Mouse (Mus musculus): Measurements from ENCODE around the gene Ces5a.
"Not testable (repeated sequence)": the region's sequence is repeated elsewhere in the genome, so short reads cannot be mapped to it uniquely, and the experiment has no call there.

Gene Ces5a

GRCm38 (mm10) chr8:93535730-93536129, at the start of gene Ces5a:
TSS of gene Ces5a (minus strand) at chr8:93535830.
- in situ Hi-C loops (cut with MboI, MseI): no loop called here

GRCm38 (mm10) chr8:93572841-93573240, 37.2 kb upstream of the Ces5a start:
- in situ Hi-C loops (cut with MboI, MseI): no loop called here

- in situ Hi-C loops (cut with MboI, MseI): no loop called here
Measured at GRCm38 (mm10) chr8:93572095-93572501, 36.5 kb upstream of the Ces5a start.

- in situ Hi-C loops (cut with MboI, MseI): no loop called here
Measured at GRCm38 (mm10) chr8:93571369-93571985, 35.8 kb upstream of the Ces5a start.

GRCm38 (mm10) chr8:93570186-93570530, 34.5 kb upstream of the Ces5a start:
- in situ Hi-C loops (cut with MboI, MseI): no loop called here

- in situ Hi-C loops (cut with MboI, MseI): no loop called here
Measured at GRCm38 (mm10) chr8:93569311-93570185, 33.9 kb upstream of the Ces5a start.

GRCm38 (mm10) chr8:93568666-93569065, 33.0 kb upstream of the Ces5a start:
- in situ Hi-C loops (cut with MboI, MseI): no loop called here

GRCm38 (mm10) chr8:93567086-93567485, 31.5 kb upstream of the Ces5a start:
- in situ Hi-C loops (cut with MboI, MseI): no loop called here

- in situ Hi-C loops (cut with MboI, MseI): no loop called here
Measured at GRCm38 (mm10) chr8:93564634-93565033, 29.0 kb upstream of the Ces5a start.

GRCm38 (mm10) chr8:93563551-93563950, 27.9 kb upstream of the Ces5a start:
- in situ Hi-C loops (cut with MboI, MseI): no loop called here

GRCm38 (mm10) chr8:93562557-93563210, 27.1 kb upstream of the Ces5a start:
- in situ Hi-C loops (cut with MboI, MseI): no loop called here

GRCm38 (mm10) chr8:93561271-93561670, 25.6 kb upstream of the Ces5a start:
- in situ Hi-C loops (cut with MboI, MseI): no loop called here

GRCm38 (mm10) chr8:93559696-93560095, 24.1 kb upstream of the Ces5a start:
- in situ Hi-C loops (cut with MboI, MseI): no loop called here

- in situ Hi-C loops (cut with MboI, MseI): no loop called here
Measured at GRCm38 (mm10) chr8:93502634-93503033, 33.0 kb downstream of the Ces5a start.

GRCm38 (mm10) chr8:93499437-93499836, 36.2 kb downstream of the Ces5a start:
- in situ Hi-C loops (cut with MboI, MseI): no loop called here

- in situ Hi-C loops (cut with MboI, MseI): no loop called here
Measured at GRCm38 (mm10) chr8:93495330-93495729, 40.3 kb downstream of the Ces5a start.

- in situ Hi-C loops (cut with MboI, MseI): no loop called here
Measured at GRCm38 (mm10) chr8:93488743-93489142, 46.9 kb downstream of the Ces5a start.

GRCm38 (mm10) chr8:93478211-93478610, 57.4 kb downstream of the Ces5a start:
- in situ Hi-C loops (cut with MboI, MseI): no loop called here

GRCm38 (mm10) chr8:93469733-93470132, 65.9 kb downstream of the Ces5a start:
- in situ Hi-C loops (cut with MboI, MseI): not testable (repeated sequence)

- in situ Hi-C loops (cut with MboI, MseI): no loop called here
Measured at GRCm38 (mm10) chr8:93454258-93454877, 81.3 kb downstream of the Ces5a start.
